Mouse (Mus musculus): Measurements from ENCODE around the gene Runx1.

- TF ChIP-seq CTCF (IDR thresholded peaks at IDR 0.05) (no peak), EP300 (IDR thresholded peaks at IDR 0.05) (peak; percentile 87)
These were observed 139.0 kb downstream of the Runx1 start for GRCm38 (mm10) chr16:92686978-92687377.
